Mouse (Mus musculus): ENCODE results near the gene Dydc1.

The Dydc1 gene

DNA sequence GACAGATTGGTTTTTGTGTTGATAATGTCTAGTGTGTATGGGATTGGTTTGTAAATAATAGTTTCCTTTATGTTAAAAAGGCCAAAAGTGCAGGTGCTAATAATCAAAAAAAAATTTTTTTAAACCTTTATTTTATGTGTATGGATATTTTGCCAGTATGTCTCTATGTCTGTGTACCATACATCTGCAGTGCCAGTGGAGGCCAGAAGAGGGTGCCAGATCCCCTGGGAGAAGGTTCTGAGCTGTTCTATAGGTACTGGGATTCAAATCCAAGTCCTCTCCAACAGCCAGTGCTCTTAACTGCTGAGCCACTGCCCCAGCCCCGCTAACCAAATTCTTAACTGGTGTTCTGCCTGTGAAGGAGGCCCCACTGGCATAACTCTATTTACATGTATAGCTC is 14.8 kb downstream of the Dydc1 start:
- ChIA-PET POLR2A (interaction anchor here in 1 of 4 experiments (0.8 kb wide), 1 partner anchor 56 kb away, joined by 3 read pairs; no protein-coding TSS in a partner anchor), CTCF (interaction anchor here (0.5 to 5.7 kb wide), 21 partner anchors 8 to 170 kb away, joined by 3 to 30 read pairs (median 3); no protein-coding TSS in a partner anchor)

DNA sequence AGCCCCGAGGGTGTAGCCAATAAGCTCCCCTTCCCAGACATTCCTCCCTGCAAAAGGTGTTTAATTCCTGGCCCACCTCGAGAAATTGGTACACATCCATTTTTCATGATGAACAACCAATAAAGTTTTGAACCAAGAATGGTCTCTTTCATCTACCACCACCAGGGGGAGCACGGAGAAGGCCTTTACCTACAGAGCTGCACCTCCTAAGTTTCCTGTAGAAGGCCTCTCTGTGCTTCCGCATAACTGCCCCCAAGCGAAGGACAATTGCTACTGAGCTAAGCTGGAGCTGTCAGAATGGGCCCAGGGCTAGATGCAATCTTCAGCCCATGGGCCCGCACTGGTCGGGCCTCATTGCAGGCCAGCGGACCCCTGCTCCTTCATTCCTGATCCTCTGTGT is 18.1 kb downstream of the Dydc1 start:
- ChIA-PET POLR2A (interaction anchor here in 1 of 4 experiments (0.8 kb wide), 1 partner anchor 72 kb away, joined by 3 read pairs; no protein-coding TSS in a partner anchor), CTCF (interaction anchor here (0.5 to 5.7 kb wide), 14 partner anchors 13 to 302 kb away, joined by 3 to 30 read pairs (median 3); no protein-coding TSS in a partner anchor)

DNA sequence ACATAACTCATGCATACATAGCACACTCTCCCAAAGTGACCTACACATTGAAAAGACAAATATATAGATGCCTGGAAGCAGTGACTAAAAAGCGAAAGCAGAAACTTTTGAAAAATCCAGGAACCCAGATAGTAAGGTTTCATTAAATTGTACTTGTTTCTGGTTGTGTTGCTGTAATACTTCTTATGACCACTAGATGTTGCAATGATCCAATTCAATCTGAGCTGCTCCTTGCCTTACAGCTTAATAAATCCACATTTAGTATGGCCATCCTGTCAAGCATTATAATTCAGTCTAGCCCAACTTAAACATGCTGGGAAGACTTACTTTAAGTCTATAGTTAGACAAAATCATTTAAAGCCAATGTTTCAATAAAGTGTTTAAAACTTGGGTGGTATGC is 21.4 kb downstream of the Dydc1 start:
- POLR2A ChIA-PET: interaction anchor here in 1 of 4 experiments (0.9 kb wide), 1 partner anchor 8 kb away, joined by 3 read pairs; no protein-coding TSS in a partner anchor
- CTCF ChIA-PET: interaction anchor here (0.5 to 2.3 kb wide), 21 partner anchors 9 to 1711 kb away, joined by 3 to 17 read pairs (median 3); partner anchors contain the start of genes Mat1a (in 3 of the 4), Fam213a (in 1 of the 4) and Tspan14 (in 1 of the 4)

DNA sequence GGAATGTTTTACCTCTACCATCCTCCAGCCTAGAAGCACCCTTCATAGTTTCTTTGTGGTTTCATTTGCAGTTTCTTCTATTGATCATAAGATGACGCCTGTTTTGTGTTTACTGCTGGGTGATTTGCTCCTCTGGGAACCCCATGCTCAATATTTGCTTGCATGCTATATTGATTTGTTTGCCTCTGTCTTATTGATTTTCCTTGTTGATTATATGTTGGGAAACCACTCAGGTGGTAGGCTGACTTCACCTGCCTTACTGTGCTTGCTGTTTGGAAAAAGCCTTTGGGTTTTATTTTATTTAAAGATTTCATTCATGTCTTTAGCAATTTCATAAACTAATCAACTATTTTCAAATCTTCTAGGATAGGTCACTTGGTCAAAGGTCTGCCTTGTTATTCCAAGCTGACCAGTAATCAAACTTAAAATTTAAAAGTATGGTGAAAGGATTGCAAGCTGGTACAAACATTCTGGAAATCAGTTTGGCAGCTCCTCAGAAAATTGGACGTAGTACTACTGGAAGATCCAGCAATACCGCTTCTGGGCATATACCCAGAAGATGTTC is 23.7 kb downstream of the Dydc1 start:
- CTCF ChIA-PET: interaction anchor here in 1 of 4 experiments (1.4 kb wide), 1 partner anchor 9 kb away, joined by 3 read pairs; no protein-coding TSS in a partner anchor
- POLR2A ChIA-PET: no interaction called here

DNA sequence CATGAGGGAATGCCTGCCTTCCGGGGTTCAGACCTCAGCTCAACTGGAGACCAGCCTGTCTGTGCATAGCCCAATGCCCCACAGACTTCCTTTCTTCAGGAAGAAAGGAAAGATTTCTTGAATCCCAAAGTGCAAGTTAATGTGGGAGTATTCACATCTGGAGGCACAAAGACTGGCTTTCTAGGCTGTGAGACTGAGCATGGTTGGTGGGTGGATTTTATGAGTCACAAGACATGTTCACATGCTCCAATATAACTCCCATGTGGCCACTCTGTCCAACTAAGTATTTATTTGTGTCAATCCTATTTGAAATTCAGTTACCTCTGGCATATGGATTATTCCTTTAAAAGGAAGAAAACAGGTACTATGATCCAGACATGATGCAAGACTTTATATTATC is 26.0 kb downstream of the Dydc1 start:
- POLR2A ChIA-PET: no interaction called here

DNA sequence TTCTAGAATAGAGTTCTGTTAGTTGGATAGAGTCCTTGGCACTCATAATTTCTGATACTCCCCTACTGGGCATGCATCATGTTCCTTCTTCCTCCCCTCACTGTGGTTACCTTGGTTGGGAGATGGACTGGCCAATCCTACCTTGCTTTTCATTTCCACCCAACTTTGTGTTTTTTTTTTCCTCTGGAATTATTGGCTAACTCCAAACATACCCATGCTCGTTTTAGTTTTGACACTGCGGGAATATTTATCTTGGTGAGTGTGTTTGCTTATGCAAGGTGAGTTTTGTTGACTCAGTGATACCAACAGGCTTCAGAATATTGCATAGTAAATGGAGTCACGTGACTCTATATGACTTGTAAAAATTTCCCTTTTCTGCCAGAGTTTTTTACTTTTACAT is 28.0 kb downstream of the Dydc1 start:
- ChIA-PET POLR2A (no interaction called here), CTCF (no interaction called here)

More for the DNA sequence above, 26.0 kb downstream of the Dydc1 start:
- CTCF ChIA-PET: no interaction called here

DNA sequence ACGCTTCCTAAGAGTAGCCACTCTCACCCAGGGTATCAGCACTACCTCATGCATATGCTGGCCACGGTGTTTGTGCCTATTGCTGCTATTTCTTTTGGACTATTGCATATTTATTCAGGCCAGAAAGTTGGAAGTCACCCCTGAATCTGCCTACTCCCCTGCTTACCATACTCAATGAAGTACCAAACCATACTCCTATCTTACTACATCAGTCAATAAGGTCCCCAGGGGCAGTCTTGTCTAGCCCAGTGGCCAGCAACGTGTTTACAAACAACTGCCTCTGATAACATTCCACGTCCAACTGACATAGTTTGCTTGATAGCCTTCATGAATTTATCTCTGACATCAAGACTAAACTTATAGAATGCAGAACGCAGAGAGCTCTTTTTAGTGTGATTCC is 28.5 kb downstream of the Dydc1 start:
- POLR2A ChIA-PET: no interaction called here
- CTCF ChIA-PET: interaction anchor here in 1 of 4 experiments (0.6 kb wide), 1 partner anchor 41 kb away, joined by 3 read pairs; no protein-coding TSS in a partner anchor

DNA sequence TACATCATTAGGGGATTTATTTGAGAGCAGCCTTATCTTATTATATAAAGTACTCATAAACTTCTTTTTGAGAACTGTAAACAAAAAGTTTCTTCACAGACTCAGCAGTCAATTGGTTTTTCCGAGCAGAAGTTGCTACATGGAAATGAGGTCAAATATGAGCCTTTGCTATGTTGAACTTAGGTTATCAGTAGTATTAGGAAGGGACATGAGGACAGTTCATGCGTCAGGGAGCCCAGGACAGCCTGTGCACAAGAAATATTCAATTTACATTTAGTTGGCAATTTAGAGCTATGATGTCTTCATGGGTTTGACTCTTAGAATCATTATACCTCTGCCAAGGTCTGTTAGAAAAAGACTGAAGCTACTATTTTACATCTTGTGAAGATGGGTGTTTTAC is 29.6 kb downstream of the Dydc1 start:
- CTCF ChIA-PET: interaction anchor here in 1 of 4 experiments (2.1 kb wide), 1 partner anchor 8 kb away, joined by 8 read pairs; no protein-coding TSS in a partner anchor
- POLR2A ChIA-PET: interaction anchor here in 1 of 4 experiments (1.1 kb wide), 1 partner anchor 8 kb away, joined by 3 read pairs; no protein-coding TSS in a partner anchor

DNA sequence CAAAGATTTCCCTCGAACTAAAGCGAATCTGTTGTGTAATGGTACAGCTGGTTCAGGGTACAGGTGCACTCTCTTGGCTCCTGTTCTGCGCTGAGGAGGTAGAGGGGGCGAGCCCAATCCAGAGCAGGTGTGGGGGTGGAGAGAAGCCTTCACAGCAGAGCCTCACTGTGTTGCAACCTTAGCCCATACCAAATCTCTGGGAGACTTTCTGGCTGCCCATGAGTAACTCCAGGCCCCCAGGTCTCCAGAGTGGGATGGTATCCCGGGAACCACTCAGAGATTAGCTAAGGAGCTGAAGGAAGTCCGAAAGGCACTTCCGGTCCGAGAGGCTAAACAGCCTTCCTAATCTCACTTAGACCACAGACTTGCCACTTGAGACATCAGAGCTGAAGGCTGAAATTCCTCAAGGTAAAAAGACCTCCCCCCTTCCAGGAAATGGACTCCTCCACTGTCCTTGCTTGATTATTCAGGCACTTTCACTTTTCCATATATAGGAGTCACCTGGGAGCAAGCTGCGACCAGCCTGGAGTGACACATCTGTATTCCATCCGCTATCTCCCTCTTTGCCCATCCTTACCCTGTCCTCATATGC is 32.2 kb downstream of the Dydc1 start, which contains the start of gene Mat1a:
Gene Mat1a, plus strand, starts transcription at position 183 of the 592 bp plus-strand sequence.
- POLR2A ChIA-PET: no interaction called here
- CTCF ChIA-PET: interaction anchor here (1.0 to 1.5 kb wide), 4 partner anchors 11 to 17 kb away, joined by 3 to 6 read pairs (median 3); no protein-coding TSS in a partner anchor

DNA sequence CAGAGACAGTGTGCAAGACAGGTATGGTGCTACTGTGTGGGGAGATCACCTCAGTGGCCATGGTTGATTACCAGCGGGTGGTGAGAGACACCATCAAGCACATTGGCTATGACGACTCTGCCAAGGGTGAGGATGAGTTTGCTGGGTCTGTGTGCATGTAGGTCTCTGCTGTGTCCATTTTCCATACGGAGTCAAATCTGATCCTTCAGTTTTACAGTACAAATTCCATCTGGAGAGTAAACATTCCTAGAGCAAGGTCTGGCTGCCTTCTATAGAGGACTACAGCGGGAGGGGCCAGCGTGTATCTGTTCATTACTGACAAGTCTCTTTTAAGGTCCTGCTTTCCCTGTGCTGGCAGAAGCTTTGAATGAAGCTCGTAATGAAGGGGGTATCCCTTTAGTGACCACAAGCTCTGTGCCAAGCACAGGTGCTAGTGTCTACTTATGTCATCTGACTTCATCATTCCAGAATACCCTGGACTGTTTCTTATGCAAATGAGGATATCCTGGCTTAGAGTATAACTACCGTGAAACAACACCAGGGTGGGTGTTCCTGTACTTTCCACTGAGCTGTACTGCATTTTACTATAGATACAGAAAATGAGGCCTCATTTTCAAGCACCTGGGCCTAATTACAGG is 38.4 kb downstream of the Dydc1 start:
- POLR2A ChIA-PET: no interaction called here

DNA sequence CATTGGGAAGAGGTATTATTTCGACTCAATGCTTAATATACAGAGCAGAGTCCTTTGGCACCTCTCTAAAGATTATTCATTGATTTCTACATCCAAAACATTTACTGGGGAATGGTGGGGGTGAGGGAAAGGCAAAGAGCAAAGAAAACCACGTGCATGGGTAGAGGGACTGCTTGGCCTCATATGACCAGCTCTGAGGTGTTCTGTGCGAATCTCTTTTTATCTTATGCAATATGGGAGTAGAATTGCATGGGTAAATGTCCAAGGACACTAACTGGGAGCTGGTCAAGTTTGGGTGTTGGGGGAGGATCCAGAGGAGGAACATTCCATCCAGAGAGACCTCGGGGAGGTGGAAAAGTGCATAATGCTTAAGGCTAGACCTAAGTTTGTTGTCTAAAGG is 40.2 kb downstream of the Dydc1 start:
- POLR2A ChIA-PET: no interaction called here
- CTCF ChIA-PET: no interaction called here

More for the DNA sequence above, 38.4 kb downstream of the Dydc1 start:
- CTCF ChIA-PET: interaction anchor here in 2 of 4 experiments (0.6 to 1.9 kb wide), 2 partner anchors 17 to 34 kb away, joined by 3 to 4 read pairs; no protein-coding TSS in a partner anchor

DNA sequence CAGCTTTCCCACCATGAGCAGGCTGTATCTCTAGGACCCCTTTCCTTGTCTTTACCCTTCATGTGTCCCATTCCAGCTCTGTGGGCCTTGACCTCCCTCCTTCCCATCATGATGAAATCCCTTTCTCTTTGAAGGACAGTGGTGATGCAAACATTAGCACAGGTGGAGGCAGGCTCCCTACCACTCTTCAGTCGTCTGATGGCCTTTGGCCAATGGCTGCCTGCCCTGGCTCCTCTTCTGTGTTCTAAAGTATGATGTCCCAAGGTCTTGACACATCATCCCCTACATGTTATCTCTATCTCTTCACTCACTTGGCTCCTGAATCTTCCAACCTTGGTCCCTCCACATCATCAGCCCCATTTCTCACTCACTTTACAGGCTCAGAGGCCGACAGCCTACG is 43.6 kb downstream of the Dydc1 start:
- CTCF ChIA-PET: no interaction called here
- POLR2A ChIA-PET: no interaction called here

DNA sequence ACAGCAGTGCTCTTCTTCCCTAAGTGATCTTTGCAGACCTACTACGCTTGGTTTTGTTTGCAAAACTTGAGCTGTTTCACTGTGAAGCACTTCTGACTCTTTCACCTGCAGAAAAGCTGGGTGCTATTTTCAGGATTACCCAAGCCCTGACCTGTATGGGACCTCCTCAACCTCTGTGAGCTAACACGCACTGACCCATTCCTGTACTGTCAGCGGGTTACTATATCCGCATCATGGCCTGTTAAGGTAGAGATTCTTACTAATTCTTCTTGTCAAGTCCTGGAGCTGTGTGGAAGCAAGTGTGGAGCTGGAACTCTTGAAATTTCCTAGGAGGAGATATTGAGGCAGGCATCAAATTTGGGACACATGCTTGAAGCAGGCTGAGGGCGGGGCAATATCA is 52.0 kb downstream of the Dydc1 start:
- CTCF ChIA-PET: no interaction called here
- POLR2A ChIA-PET: no interaction called here

DNA sequence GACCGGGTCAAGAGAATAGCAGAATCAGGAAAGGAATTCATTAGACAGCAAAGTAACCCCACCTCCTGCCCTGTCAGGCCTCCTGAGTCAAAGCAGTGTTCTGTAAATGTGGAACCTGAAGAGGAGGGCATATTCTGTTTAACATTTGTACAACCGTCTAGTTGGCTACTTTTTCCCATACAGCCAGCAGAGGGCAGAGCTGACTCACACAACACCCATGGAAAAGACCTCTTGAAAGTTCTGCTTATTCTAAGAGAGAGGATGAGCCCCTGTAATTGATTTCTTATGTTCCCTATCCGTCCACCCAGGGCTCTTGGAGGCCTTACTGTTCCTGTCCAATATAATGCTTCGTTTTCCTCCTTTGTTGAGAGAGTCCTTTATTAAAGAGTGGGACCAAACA is 55.3 kb downstream of the Dydc1 start:
- CTCF ChIA-PET: interaction anchor here in 3 of 4 experiments (0.8 to 1.4 kb wide), 5 partner anchors 9 to 57 kb away, joined by 3 to 6 read pairs (median 4); no protein-coding TSS in a partner anchor
- POLR2A ChIA-PET: no interaction called here

DNA sequence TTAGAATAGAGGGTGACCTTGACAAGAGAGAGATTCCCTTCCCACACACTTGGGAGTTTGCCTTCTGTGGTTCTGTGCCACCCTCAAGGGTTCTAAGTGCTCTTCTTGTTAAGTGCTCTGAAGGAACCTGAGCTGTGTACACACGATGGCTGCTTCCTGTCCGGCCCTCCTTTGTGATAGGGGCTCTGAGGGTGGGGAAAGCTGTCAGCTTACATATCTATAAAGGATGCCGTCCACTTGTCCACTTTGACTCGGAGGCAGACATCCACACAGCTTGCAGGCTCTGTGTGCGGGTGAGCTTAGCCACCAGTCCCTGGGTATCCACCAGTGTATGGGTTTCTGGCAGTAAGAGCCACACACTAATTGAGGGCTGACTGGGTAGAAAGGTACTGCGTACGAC is 58.8 kb downstream of the Dydc1 start, which contains the start of gene Sftpa1:
Gene Sftpa1, plus strand, starts transcription at position 243 of the 400 bp plus-strand sequence.
- POLR2A ChIA-PET: interaction anchor here in 1 of 4 experiments (0.7 kb wide), 1 partner anchor 280 kb away, joined by 3 read pairs; no protein-coding TSS in a partner anchor
- CTCF ChIA-PET: no interaction called here

DNA sequence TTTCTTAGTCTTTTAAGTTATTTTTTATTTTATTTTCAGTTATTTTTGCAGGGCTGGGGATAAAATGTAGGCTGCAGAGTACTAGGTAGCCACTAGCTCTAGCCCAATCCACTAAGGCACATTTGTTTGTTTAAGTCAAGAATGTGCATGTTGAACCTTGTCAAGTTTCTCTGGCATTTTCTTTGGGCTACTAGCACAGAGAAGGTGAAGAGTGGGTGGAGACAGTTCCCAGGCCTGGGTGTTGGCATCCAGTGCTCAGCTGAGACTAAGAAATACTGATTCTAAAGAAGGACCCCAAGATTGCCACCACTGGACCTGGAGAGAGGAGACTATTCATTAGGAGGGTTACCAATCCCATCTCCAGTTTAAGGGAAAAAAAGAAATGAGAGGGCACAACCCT is 64.3 kb downstream of the Dydc1 start:
- CTCF ChIA-PET: no interaction called here

DNA sequence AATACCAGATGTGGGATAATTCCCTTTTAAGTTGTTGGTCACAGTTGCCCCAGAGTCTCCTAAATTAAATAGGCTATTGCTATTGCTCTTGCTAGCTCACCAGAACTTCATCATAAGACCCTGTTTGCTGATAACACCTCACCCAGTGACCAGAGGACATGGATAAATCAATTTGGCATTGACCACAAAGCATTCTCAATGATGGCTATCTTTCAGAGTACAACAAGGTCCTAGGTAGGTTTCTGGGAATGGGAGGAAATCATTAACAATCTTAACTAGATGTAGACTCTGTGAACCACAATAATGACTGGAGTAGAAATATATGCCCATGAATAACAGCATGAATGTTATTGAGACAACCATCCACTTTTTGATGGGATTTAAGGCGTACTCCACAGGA is 68.0 kb downstream of the Dydc1 start:
- ChIA-PET CTCF (no interaction called here), POLR2A (no interaction called here)

More for the DNA sequence above, 64.3 kb downstream of the Dydc1 start:
- POLR2A ChIA-PET: no interaction called here

Measured in embryonic stem cell, embryonic (primary cell).